Mouse (Mus musculus) embryonic facial prominence, embryonic 11.5 days (tissue): ENCODE measurements around the gene Vmn1r125. TPM values are rescaled to one million over a fixed set of nuclear protein-coding genes. Genes with fewer than 3 reads are reported as not detected.
"Not testable (repeated sequence)": the region's sequence is repeated elsewhere in the genome, so short reads cannot be mapped to it uniquely, and the experiment has no call there.

Experiments
- ATAC-seq: fragments of 200-750 bp; cut with Nextera tagmentation; replicated peaks from 2 replicates; pipeline ENCODE4 v1.8.0; 2017; ENCODE audit warnings: low read depth; ENCODE audit not compliant: insufficient number of reproducible peaks, low FRiP score, low TSS enrichment
- DNase-seq: peaks from one replicate; pipeline ENCODE4 v3.0.0-alpha.2; 2015; ENCODE audit warnings: low spot score
- H3K27ac ChIP-seq: fragments of 300-500 bp; sonication (generic); replicated peaks from 2 replicates; pipeline ENCODE4 v1.5.1; 2014; ENCODE audit warnings: mild to moderate bottlenecking, low read depth, low read length, control low read depth
- H3K27me3 ChIP-seq: fragments of 300-500 bp; sonication (generic); 2 replicates; pipeline ENCODE4 v1.6.1; 2014; ENCODE audit warnings: mild to moderate bottlenecking, low read length, moderate library complexity, mixed read lengths; ENCODE audit not compliant: control insufficient read depth, insufficient read depth
- H3K36me3 ChIP-seq: fragments of 300-500 bp; sonication (generic); replicated peaks from 2 replicates; pipeline ENCODE4 v1.6.1; 2014; ENCODE audit warnings: low read depth, mild to moderate bottlenecking, low read length, moderate library complexity, mixed read lengths; ENCODE audit not compliant: control insufficient read depth, insufficient read depth
- H3K4me1 ChIP-seq: fragments of 300-500 bp; sonication (generic); 2 replicates; pipeline ENCODE4 v1.6.1; 2014; ENCODE audit warnings: low read length, mixed read lengths; ENCODE audit not compliant: control insufficient read depth, insufficient read depth
- H3K4me2 ChIP-seq: fragments of 300-500 bp; sonication (generic); 2 replicates; pipeline ENCODE4 v1.6.1; 2014; ENCODE audit warnings: low read depth, mild to moderate bottlenecking, control low read depth, low read length, moderate library complexity
- H3K4me3 ChIP-seq: fragments of 300-500 bp; sonication (generic); 2 replicates; pipeline ENCODE4 v1.5.1; 2014; ENCODE audit warnings: low read depth, low read length, control low read depth
- H3K9ac ChIP-seq: fragments of 300-500 bp; sonication (generic); replicated peaks from 2 replicates; pipeline ENCODE4 v1.6.1; 2014; ENCODE audit warnings: mild to moderate bottlenecking, control low read depth, low read length
- H3K9me3 ChIP-seq: fragments of 300-500 bp; sonication (generic); replicated peaks from 2 replicates; pipeline ENCODE4 v1.6.1; 2016; ENCODE audit warnings: mild to moderate bottlenecking, low read length, inconsistent platforms, mixed read lengths; ENCODE audit not compliant: control insufficient read depth
- WGBS: fragments of 180-500 bp; shearing (Covaris S2); extraction: QIAGEN DNeasy Blood & Tissue Kit; methylation state at CpG from one replicate; pipeline ENCODE4 v1.1.7; 2014; 5-methylcytosine and 5-hydroxymethylcytosine counted together
- polyA plus RNA-seq: library from polyadenylated mRNA; unstranded; fragments of >200 nt; fragmentation: Nextera tagmentation; extraction: Ambion mirVana; gene quantifications from 2 replicates; pipeline ENCODE4 v1.2.1, GENCODE M21; 2014

Gene Vmn1r125
- polyA plus RNA-seq, result not detected in 2 replicates

- not testable (repeated sequence) for H3K4me1 ChIP-seq, H3K9ac ChIP-seq, H3K27ac ChIP-seq, H3K4me2 ChIP-seq, H3K9me3 ChIP-seq, H3K36me3 ChIP-seq, DNase-seq, H3K4me3 ChIP-seq, H3K27me3 ChIP-seq, ATAC-seq
- WGBS, result 65% methylated on average over 3 of the region's 3 CpGs
Observed at GRCm38 (mm10) chr7:21271879-21272278, at the start of gene Vmn1r125. TSS of gene Vmn1r125 (plus strand) at chr7:21272179.

DNA sequence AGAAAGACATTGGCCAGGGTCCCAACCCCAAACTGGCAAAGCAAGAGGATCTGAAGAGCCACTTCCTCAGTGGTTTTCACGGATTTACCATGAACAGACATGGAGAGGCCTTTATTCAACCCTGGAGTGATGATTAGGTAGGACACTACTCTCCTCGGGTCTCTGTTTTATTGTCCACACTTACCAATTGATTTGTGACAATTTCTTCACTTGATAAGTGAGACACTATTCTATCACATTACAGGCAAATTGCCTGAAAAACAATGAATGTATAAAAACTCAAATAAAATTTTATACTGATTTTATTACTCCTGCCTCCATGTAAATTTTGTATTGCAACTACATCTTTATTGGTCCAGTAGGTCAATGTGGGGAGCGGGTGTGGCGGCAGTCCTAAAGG, 11.5 kb upstream of the Vmn1r125 start, which contains the start of gene Vmn1r124:
Vmn1r124 (minus strand) TSS at position 101 of the 400 bp plus-strand sequence.
- not testable (repeated sequence) for H3K4me2 ChIP-seq, H3K27ac ChIP-seq, H3K9me3 ChIP-seq, H3K9ac ChIP-seq, H3K4me1 ChIP-seq, ATAC-seq, H3K27me3 ChIP-seq, H3K4me3 ChIP-seq, DNase-seq, H3K36me3 ChIP-seq
- 74% methylated on average over 4 of the region's 4 CpGs for WGBS

GRCm38 (mm10) chr7:21301367-21301766, 29.4 kb downstream of the Vmn1r125 start, which contains the start of gene Vmn1r126:
TSS of gene Vmn1r126 (minus strand) at chr7:21301467.
- not testable (repeated sequence) for DNase-seq, H3K36me3 ChIP-seq, H3K4me3 ChIP-seq, H3K9ac ChIP-seq, H3K4me1 ChIP-seq, H3K27me3 ChIP-seq, H3K27ac ChIP-seq, H3K9me3 ChIP-seq, ATAC-seq, H3K4me2 ChIP-seq
- WGBS, result no CpG with 5 or more reads among the region's 5 CpGs

DNA sequence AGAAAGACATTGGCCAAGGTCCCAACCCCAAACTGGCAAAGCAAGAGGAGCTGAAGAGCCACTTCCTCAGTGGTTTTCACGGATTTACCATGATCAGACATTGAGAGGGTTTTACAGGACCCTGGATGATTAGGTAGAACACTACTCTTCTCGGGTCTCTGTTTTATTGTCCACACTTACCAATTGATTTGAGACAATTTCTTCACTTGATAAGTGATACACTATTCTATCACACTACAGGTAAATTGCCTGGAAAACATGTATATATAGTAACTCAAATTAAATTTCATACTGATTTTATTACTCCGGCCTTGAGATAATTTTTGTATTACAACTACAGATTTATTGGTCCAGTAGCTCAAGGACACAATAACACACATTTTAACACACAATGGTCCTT, 47.8 kb downstream of the Vmn1r125 start, which contains the start of gene Vmn1r127:
Vmn1r127 (minus strand) TSS at position 101 of the 400 bp plus-strand sequence.
- ATAC-seq, H3K27me3 ChIP-seq, DNase-seq, H3K9me3 ChIP-seq, H3K4me1 ChIP-seq, H3K27ac ChIP-seq, H3K4me2 ChIP-seq, H3K4me3 ChIP-seq, H3K9ac ChIP-seq, H3K36me3 ChIP-seq: not testable (repeated sequence)
- WGBS, result no CpG with 5 or more reads among the region's 3 CpGs

Other genes with a start within 250 kb of the Vmn1r125 start
- gene Vmn1r120, start 218.4 kb upstream of the Vmn1r125 start, polyA plus RNA-seq, result not detected in 2 replicates
- not detected in 2 replicates for gene Vmn1r121, start 173.7 kb upstream of the Vmn1r125 start, polyA plus RNA-seq
- not detected in 2 replicates for gene Vmn1r122, start 138.1 kb upstream of the Vmn1r125 start, polyA plus RNA-seq
- not detected in 2 replicates for gene Vmn1r123, start 110.0 kb upstream of the Vmn1r125 start, polyA plus RNA-seq
- gene Gm5157, start 81.8 kb upstream of the Vmn1r125 start, polyA plus RNA-seq, result not detected in 2 replicates
- not detected in 2 replicates for gene Vmn1r124, start 11.6 kb upstream of the Vmn1r125 start, polyA plus RNA-seq
- not detected in 2 replicates for gene Vmn1r126, start 29.3 kb downstream of the Vmn1r125 start, polyA plus RNA-seq
- gene Vmn1r127, start 47.7 kb downstream of the Vmn1r125 start, polyA plus RNA-seq, result not detected in 2 replicates
- gene Vmn1r128, start 77.2 kb downstream of the Vmn1r125 start, polyA plus RNA-seq, result not detected in 2 replicates
- gene Vmn1r129, start 89.1 kb downstream of the Vmn1r125 start, polyA plus RNA-seq, result not detected in 2 replicates
- not detected in 2 replicates for gene Gm6882, start 160.6 kb downstream of the Vmn1r125 start, polyA plus RNA-seq
- not detected in 2 replicates for gene Vmn1r130, start 239.6 kb downstream of the Vmn1r125 start, polyA plus RNA-seq